Mouse (Mus musculus) left cerebral cortex, adult 9 months (tissue): ENCODE measurements at regions not wholly inside any gene's neighbourhood (a gene's known extent, or its start where the extent isn't known, plus 50 kb on each side); places are given as distances from the start of the nearest gene placed in this dataset.

Experiments
- DNase-seq, 2 experiments: peaks; one replicate each; pipeline ENCODE4 v3.0.0; 2022; ENCODE audit warnings: low spot score in 2 of 2

- DNase-seq = no peak
Measured at GRCm38 (mm10) chrX:163812431-163812830, 51.3 kb upstream of the Rnf138rt1 start.

GRCm38 (mm10) chrX:163814806-163815205, 53.7 kb upstream of the Rnf138rt1 start:
- DNase-seq = peak in 1 of 2 experiments; percentile 5

- DNase-seq = no peak
Measured at GRCm38 (mm10) chrX:163822298-163822697, 61.2 kb upstream of the Rnf138rt1 start.

GRCm38 (mm10) chrX:163827461-163827860, 66.3 kb upstream of the Rnf138rt1 start:
- DNase-seq = no peak

GRCm38 (mm10) chrX:163845408-163845807, 63.4 kb upstream of the Ap1s2 start:
- no peak for DNase-seq

- DNase-seq = peak; percentile 19 to 50
Measured at GRCm38 (mm10) chrX:163846890-163847289, 61.9 kb upstream of the Ap1s2 start.

GRCm38 (mm10) chrX:163847651-163848050, 61.2 kb upstream of the Ap1s2 start:
- no peak for DNase-seq

GRCm38 (mm10) chrX:163848510-163849199, 60.2 kb upstream of the Ap1s2 start:
- peak in 1 of 2 experiments; percentile 14 for DNase-seq

GRCm38 (mm10) chrX:163850915-163851599, 57.8 kb upstream of the Ap1s2 start:
- DNase-seq = no peak

- DNase-seq = no peak
Measured at GRCm38 (mm10) chrX:163858494-163858893, 50.3 kb upstream of the Ap1s2 start.
